Mouse (Mus musculus) liver, embryonic 12.5 days (tissue): Measurements from ENCODE around the gene Ambp. TPM values are rescaled to one million over a fixed set of nuclear protein-coding genes. Genes with fewer than 3 reads are reported as not detected.

Experiments used
- ATAC-seq: fragments of 200-750 bp; cut with Nextera tagmentation; 2 replicates; pipeline ENCODE4 v1.8.0; 2017; ENCODE audit warnings: moderate number of reproducible peaks, mild to moderate bottlenecking, moderate library complexity
- H3K27ac ChIP-seq: fragments of 300-500 bp; sonication (generic); 2 replicates; pipeline ENCODE4 v1.5.1; 2016; ENCODE audit warnings: mild to moderate bottlenecking
- H3K27me3 ChIP-seq: fragments of 300-500 bp; sonication (generic); replicated peaks from 2 replicates; pipeline ENCODE4 v1.6.1; 2016; ENCODE audit warnings: mild to moderate bottlenecking, moderate library complexity
- H3K36me3 ChIP-seq: fragments of 300-500 bp; sonication (generic); 2 replicates; pipeline ENCODE4 v1.6.1; 2016; ENCODE audit warnings: mild to moderate bottlenecking, moderate library complexity
- H3K4me1 ChIP-seq: fragments of 300-500 bp; sonication (generic); 2 replicates; pipeline ENCODE4 v1.6.1; 2016
- H3K4me2 ChIP-seq: fragments of 300-500 bp; sonication (generic); 2 replicates; pipeline ENCODE4 v1.6.1; 2016; ENCODE audit warnings: mild to moderate bottlenecking, moderate library complexity
- H3K4me3 ChIP-seq: fragments of 300-500 bp; sonication (generic); 2 replicates; pipeline ENCODE4 v1.5.1; 2016; ENCODE audit warnings: mild to moderate bottlenecking, moderate library complexity
- H3K9ac ChIP-seq: fragments of 300-500 bp; sonication (generic); 2 replicates; pipeline ENCODE4 v1.6.1; 2016; ENCODE audit warnings: mild to moderate bottlenecking, moderate library complexity
- H3K9me3 ChIP-seq: fragments of 300-500 bp; sonication (generic); replicated peaks from 2 replicates; pipeline ENCODE4 v1.6.1; 2016; ENCODE audit warnings: mild to moderate bottlenecking, moderate library complexity
- WGBS: fragments of 180-500 bp; shearing (Covaris S2); methylation state at CpG from one replicate; pipeline ENCODE4 v1.1.7; 2016; ENCODE audit not compliant: insufficient replicate concordance; 5-methylcytosine and 5-hydroxymethylcytosine counted together
- polyA plus RNA-seq: library from polyadenylated mRNA; unstranded; fragments of >200 nt; fragmentation: Nextera tagmentation; extraction: Ambion mirVana; gene quantifications from 2 replicates; pipeline ENCODE4 v1.2.1, GENCODE M21; 2016

The Ambp gene
- polyA plus RNA-seq, 1 experiment from 2014 or later: 615 TPM

- Histone ChIP-seq H3K4me1 (no peaks in the 10 kb centered on the region), H3K9ac (no peak overlapping the region), H3K4me3 (no peak overlapping the region), H3K4me2 (no peak overlapping the region), H3K36me3 (no peaks in the 10 kb centered on the region), H3K27ac (no peak overlapping the region), H3K27me3 (no peaks in the 10 kb centered on the region), H3K9me3 (no peaks in the 10 kb centered on the region)
- 79% methylated on average over 8 of the region's 8 CpGs for WGBS
- no peak for ATAC-seq
Observed at GRCm38 (mm10) chr4:63105651-63106050, 48.9 kb downstream of the Ambp start.

GRCm38 (mm10) chr4:63102025-63102424, 52.6 kb downstream of the Ambp start:
- WGBS: 61% methylated on average over 4 of the region's 4 CpGs

GRCm38 (mm10) chr4:63100478-63100877, 54.1 kb downstream of the Ambp start:
- H3K36me3 ChIP-seq: peaks cover 9% of the 10 kb centered on the region; the same call in 1 of the 2 replicates
- no peaks in the 10 kb centered on the region for H3K4me1 ChIP-seq
- no peak overlapping the region for H3K9ac ChIP-seq
- no peak overlapping the region for H3K4me3 ChIP-seq
- H3K4me2 ChIP-seq: no peak overlapping the region
- no peaks in the 10 kb centered on the region; the same call in none of the 2 replicates for H3K27me3 ChIP-seq
- H3K9me3 ChIP-seq: no peaks in the 10 kb centered on the region
- 74% methylated on average over 11 of the region's 11 CpGs for WGBS
- no peak for ATAC-seq
- no peak overlapping the region for H3K27ac ChIP-seq

More at GRCm38 (mm10) chr4:63102025-63102424, 52.6 kb downstream of the Ambp start:
- Histone ChIP-seq H3K27me3 (no peaks in the 10 kb centered on the region), H3K9me3 (no peaks in the 10 kb centered on the region), H3K36me3 (no peaks in the 10 kb centered on the region), H3K4me2 (no peak overlapping the region), H3K4me1 (no peaks in the 10 kb centered on the region), H3K4me3 (no peak overlapping the region), H3K9ac (no peak overlapping the region), H3K27ac (no peak overlapping the region)
- no peak for ATAC-seq

GRCm38 (mm10) chr4:63097603-63098002, 57.0 kb downstream of the Ambp start:
- WGBS: 46% methylated on average over 1 of the region's 1 CpGs
- Histone ChIP-seq H3K9me3 (no peaks in the 10 kb centered on the region), H3K27me3 (no peaks in the 10 kb centered on the region; the same call in none of the 2 replicates), H3K4me1 (no peaks in the 10 kb centered on the region), H3K4me3 (no peak overlapping the region), H3K27ac (no peak overlapping the region), H3K9ac (no peak overlapping the region), H3K4me2 (no peak overlapping the region), H3K36me3 (peaks cover 9% of the 10 kb centered on the region; the same call in 1 of the 2 replicates)
- ATAC-seq: no peak

Other genes with a start within 250 kb of the Ambp start
- gene Zfp618, start 189.2 kb downstream of the Ambp start, polyA plus RNA-seq: 4.4 and 5.8 TPM in 2 replicates
- 7.1 and 7.2 TPM in 2 replicates for gene Kif12, start 17.3 kb upstream of the Ambp start, polyA plus RNA-seq
- 2.3 and 2.7 TPM in 2 replicates for gene Col27a1, start 59.2 kb upstream of the Ambp start, polyA plus RNA-seq
- gene Orm1, start 189.8 kb upstream of the Ambp start, polyA plus RNA-seq: not detected in 2 replicates
- not detected in 2 replicates for gene Orm3, start 201.4 kb upstream of the Ambp start, polyA plus RNA-seq
- not detected in 2 replicates for gene Orm2, start 207.7 kb upstream of the Ambp start, polyA plus RNA-seq
- gene Akna, start 248.6 kb upstream of the Ambp start, polyA plus RNA-seq: 5.4 and 5.7 TPM in 2 replicates